Mouse (Mus musculus) monocyte, adult 5-6 weeks (primary cell): ENCODE measurements around the gene Dhcr7. TPM values are rescaled to one million over a fixed set of nuclear protein-coding genes. Genes with fewer than 3 reads are reported as not detected.

Source experiments
- total RNA-seq: library from RNA; stranded (forward); fragments of 200-1000, 200-491, 200-594 nt; gene quantifications from 3 replicates; pipeline ENCODE4 v1.2.3, GENCODE M21; 2017

Gene Dhcr7
- total RNA-seq, 1 experiment from 2014 or later = 1.4 TPM

Other genes starting within 250 kb of the Dhcr7 start
- 19.9 to 54.1 TPM (median 40.4 TPM) in 3 replicates for gene Cars, start 223.1 kb upstream of the Dhcr7 start, total RNA-seq
- 4.9 to 8.9 TPM (median 8.1 TPM) in 3 replicates for gene Tnfrsf26, start 194.4 kb upstream of the Dhcr7 start, total RNA-seq
- gene Tnfrsf22, start 173.5 kb upstream of the Dhcr7 start, total RNA-seq = 0.57 to 1.9 TPM (median 0.68 TPM) in 3 replicates
- gene Tnfrsf23, start 137.3 kb upstream of the Dhcr7 start, total RNA-seq = 0.58 to 1.1 TPM in 2 of 3 replicates, not detected in the other
- gene Osbpl5, start 66.2 kb upstream of the Dhcr7 start, total RNA-seq = 16.1 to 49.9 TPM (median 22.0 TPM) in 3 replicates
- not detected in 3 replicates for gene Mrgprg, start 56.2 kb upstream of the Dhcr7 start, total RNA-seq
- gene Mrgpre, start 38.6 kb upstream of the Dhcr7 start, total RNA-seq = 0.29 to 0.32 TPM in 2 of 3 replicates, not detected in the other
- gene Nadsyn1, start 296 bp upstream of the Dhcr7 start, total RNA-seq = 9.3 to 24.7 TPM (median 20.9 TPM) in 3 replicates
- not detected in 3 replicates for gene Gm498, start 43.7 kb downstream of the Dhcr7 start, total RNA-seq
- 0.10 TPM in 1 of 3 replicates, not detected in the others for gene Shank2, start 178.8 kb downstream of the Dhcr7 start, total RNA-seq